Mouse (Mus musculus) liver (tissue): ENCODE results near the gene F11.
A peak's percentile ranks its signal among the peaks of the same experiment; 100 is the strongest.

Experiments used
- DNase-seq: peaks from one replicate; pipeline ENCODE4 v3.0.0-alpha.2; 2020; ENCODE audit warnings: mixed read lengths

F11 gene

DNA sequence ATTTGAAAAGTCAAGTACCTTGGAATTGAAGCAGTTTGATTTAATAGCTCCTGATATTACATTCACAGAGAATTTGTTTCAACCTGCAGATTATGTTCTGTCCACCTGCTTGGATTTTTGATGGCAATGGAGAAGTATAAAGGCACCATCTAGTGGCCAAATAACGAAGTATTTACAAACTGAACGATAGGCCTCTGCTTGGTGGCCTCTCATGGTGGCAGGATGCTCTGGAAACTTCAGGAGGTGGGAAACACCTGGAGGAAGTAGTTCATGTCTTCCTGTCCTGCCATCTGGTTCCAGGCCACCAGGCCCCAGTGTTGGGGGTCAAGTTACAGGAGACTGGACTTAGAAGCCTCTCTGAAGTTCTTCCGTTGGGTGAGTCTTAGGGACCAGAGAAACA lies 23.5 kb downstream of the F11 start:
- no peak for DNase-seq

DNA sequence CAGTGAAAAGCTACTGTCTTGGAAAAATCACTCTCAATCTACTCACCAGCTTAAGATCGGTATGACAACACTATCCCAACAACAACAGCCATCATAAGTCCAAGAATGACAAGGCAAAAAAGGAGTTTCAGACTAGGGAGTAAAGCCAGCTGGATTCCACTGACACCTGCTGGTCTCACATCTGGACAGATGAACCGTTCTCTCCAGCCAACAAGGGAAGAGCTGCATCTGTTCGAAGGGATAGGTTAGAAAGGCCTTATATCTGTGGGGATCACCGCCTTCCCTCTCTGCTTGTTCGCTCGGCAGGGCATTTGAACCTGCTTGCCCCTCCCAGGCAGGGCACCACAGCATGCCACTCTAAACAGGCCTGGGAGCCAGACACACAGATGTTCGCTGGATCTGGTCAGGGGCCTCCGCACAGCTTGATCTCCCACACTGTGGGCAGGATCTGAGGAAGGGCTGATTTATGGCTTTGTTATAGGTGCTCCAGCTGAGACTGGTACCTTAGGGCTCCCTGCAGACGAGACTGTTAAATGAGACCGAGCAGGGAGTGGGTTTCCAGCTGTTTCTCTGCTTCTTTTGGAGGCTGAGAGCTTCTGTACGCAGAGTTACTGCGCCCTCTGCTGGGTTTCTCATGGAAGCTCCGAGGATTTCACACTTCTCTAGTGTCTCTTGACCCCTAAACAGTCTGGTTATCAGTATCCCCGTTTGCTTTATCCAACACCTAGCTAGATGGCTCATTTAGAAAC lies 25.5 kb downstream of the F11 start:
- peak; percentile 25 for DNase-seq

DNA sequence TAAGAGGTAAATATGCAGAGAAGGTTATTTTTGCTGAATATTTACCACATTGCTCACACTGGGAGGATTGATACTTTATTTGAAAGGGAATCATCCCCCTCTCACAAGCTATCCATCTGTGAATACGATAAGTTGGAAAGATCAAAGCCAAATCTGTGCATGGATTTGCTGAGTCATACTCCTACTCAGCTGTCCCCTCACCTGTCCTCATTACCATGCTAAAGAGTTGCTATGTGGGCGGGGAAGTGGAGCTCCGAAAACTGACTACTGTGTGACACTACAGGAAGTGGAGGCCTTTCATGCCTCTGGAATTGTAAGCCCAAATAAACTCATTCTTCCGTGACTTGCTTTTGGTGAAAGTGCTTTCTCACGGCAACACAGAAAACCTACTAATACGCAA lies 26.6 kb downstream of the F11 start:
- DNase-seq: no peak

DNA sequence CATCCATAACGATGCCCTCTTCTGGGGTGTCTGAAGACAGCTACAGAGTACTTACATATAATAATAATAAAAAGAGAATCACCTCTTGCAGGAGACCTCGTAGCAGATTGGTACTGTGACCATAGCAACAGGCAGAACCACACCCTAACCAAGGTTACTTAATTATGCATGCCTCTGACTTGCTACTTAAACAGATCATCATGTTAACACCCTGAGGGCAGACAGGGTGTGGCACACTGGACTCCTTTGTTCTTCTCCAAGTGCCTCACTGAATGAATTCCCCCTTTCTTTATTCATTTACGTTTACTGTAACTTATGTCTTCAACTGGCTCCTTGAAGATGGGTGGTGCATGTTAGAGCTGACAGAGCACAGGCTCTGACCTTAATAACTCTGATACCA lies 28.6 kb downstream of the F11 start:
- DNase-seq: no peak

DNA sequence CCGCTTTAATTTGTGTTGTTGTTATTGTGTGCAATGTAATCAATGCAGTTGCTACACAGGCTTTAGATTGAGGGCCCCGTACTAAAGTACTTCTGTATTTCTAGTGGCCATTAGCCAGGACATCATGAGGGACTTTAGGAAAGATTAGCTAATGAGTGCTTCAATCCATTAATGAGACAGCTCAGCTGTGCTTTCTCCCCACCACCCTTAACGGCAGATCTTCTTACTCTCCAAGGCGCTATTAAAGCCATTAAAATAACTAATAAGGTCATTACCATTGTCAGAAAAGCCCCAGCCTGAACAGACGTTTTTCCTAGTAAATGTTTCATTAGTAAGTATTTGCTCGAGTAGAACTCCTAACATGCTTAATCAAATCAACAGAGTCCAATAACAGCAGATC lies 59.4 kb downstream of the F11 start:
- DNase-seq: no peak

DNA sequence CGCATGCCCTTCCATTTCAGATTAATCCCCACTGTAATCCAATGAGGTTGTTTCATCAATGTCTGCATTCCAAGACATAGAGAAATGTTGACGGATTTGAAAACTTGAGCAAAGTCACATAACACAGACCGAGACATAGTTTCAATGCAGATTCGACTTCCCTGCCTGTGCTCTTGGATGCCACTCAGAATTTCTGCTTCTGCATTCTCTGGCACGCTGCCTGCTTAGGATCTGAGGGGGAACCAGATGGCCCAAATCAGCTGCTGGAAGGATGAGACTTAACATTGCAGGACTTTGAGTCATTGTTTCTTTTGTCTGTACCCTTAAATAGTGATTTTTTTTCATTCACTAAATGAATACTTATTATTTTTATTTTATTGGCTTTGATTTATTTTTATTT lies 60.2 kb downstream of the F11 start:
- peak; percentile 4 for DNase-seq

DNA sequence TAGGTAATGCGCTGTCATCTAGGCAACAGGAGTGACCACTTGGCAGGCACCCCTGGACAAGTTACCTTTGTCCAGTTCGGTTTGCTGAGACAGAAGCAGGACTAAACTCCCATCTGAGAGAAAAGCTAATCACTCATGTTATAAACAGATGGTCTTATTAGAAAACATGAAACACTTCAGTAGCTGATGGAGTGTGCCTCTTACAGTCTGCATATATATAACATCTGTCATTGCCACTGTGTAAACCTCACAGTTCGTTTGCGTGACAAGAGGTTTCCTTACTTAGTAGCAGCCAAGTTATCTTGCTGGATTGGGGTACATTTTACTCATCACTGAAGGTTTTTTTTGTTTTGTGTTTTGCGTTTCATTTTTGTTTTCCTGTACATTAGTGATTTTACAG lies 64.5 kb downstream of the F11 start:
- no peak for DNase-seq

DNA sequence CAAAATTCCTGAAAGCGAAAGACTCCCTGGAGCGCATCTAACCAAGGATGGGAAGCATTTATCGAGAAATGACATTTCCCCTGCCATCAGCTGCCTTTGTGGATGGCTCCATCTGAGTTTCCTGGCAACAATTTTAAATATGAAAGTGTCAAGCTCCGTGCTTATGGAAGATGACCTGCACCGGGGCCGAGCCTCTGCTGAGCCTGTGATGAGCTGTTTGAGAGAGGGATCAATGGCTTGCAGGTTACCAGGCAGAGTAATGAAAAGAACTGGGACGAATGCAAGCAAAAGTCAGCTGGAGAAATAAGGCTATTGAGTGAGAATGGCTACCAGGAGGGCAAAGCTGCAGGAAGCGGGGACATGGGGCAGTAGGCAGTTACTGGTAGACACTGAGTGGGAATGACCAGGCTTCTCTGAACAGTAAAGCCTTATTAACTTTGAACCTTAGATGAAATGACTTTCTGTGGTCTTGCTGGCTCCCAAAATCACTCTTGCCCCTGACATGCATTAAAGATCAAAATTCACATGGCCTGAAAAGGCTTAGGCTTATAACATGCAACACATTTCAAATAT lies 65.8 kb downstream of the F11 start:
- no peak for DNase-seq
